Mouse (Mus musculus): Measurements from ENCODE around the gene Car15.

The Car15 gene

GRCm38 (mm10) chr16:17838051-17838450, at the start of gene Car15:
Car15 (minus strand) TSS chr16:17838364.
- DNase-seq (ENCODE audit: low spot score): no peak

GRCm38 (mm10) chr16:17884116-17884515, 46.0 kb upstream of the Car15 start:
- no peak for DNase-seq (ENCODE audit: low spot score)

GRCm38 (mm10) chr16:17882196-17882595, 44.0 kb upstream of the Car15 start:
- DNase-seq (ENCODE audit: low spot score): no peak

- DNase-seq (ENCODE audit: low spot score): no peak
Observed at GRCm38 (mm10) chr16:17879571-17879970, 41.4 kb upstream of the Car15 start.

GRCm38 (mm10) chr16:17876096-17876495, 37.9 kb upstream of the Car15 start:
- DNase-seq (ENCODE audit: low spot score): no peak

- DNase-seq (ENCODE audit: low spot score): no peak
Observed at GRCm38 (mm10) chr16:17875174-17875573, 37.0 kb upstream of the Car15 start.

- no peak for DNase-seq (ENCODE audit: low spot score)
Observed at GRCm38 (mm10) chr16:17872995-17873394, 34.8 kb upstream of the Car15 start.

- DNase-seq (ENCODE audit: low spot score): no peak
Observed at GRCm38 (mm10) chr16:17871248-17871647, 33.1 kb upstream of the Car15 start.

- DNase-seq (ENCODE audit: low spot score): no peak
Observed at GRCm38 (mm10) chr16:17865770-17866169, 27.6 kb upstream of the Car15 start.

GRCm38 (mm10) chr16:17865293-17865692, 27.1 kb upstream of the Car15 start:
- no peak for DNase-seq (ENCODE audit: low spot score)

- no peak for DNase-seq (ENCODE audit: low spot score)
Observed at GRCm38 (mm10) chr16:17858592-17858991, 20.4 kb upstream of the Car15 start.

GRCm38 (mm10) chr16:17857157-17857556, 19.0 kb upstream of the Car15 start:
- DNase-seq (ENCODE audit: low spot score): no peak

GRCm38 (mm10) chr16:17853263-17853662, 15.1 kb upstream of the Car15 start:
- DNase-seq (ENCODE audit: low spot score): no peak

GRCm38 (mm10) chr16:17851860-17852259, 13.7 kb upstream of the Car15 start:
- DNase-seq (ENCODE audit: low spot score): no peak

- DNase-seq (ENCODE audit: low spot score): no peak
Observed at GRCm38 (mm10) chr16:17851331-17851730, 13.2 kb upstream of the Car15 start.

GRCm38 (mm10) chr16:17849486-17849885, 11.3 kb upstream of the Car15 start:
- no peak for DNase-seq (ENCODE audit: low spot score)

GRCm38 (mm10) chr16:17848928-17849327, 10.8 kb upstream of the Car15 start:
- DNase-seq (ENCODE audit: low spot score): no peak

GRCm38 (mm10) chr16:17848431-17848830, 10.3 kb upstream of the Car15 start:
- no peak for DNase-seq (ENCODE audit: low spot score)

GRCm38 (mm10) chr16:17843701-17844365, 5.7 kb upstream of the Car15 start:
- no peak for DNase-seq (ENCODE audit: low spot score)

GRCm38 (mm10) chr16:17842437-17842836, 4.3 kb upstream of the Car15 start:
- no peak for DNase-seq (ENCODE audit: low spot score)

- no peak for DNase-seq (ENCODE audit: low spot score)
Observed at GRCm38 (mm10) chr16:17839976-17840375, 1.8 kb upstream of the Car15 start.

- DNase-seq (ENCODE audit: low spot score): no peak
Observed at GRCm38 (mm10) chr16:17835481-17835880, 2.7 kb downstream of the Car15 start.

- no peak for DNase-seq (ENCODE audit: low spot score)
Observed at GRCm38 (mm10) chr16:17834543-17834942, 3.6 kb downstream of the Car15 start.

- peak; percentile 56 for DNase-seq (ENCODE audit: low spot score)
Observed at GRCm38 (mm10) chr16:17833681-17834399, 4.3 kb downstream of the Car15 start.

Measured in testis, postnatal 14 days (tissue).